Mouse (Mus musculus) olfactory bulb, adult 2 months (tissue): ENCODE measurements around the gene Epha6.

ENCODE experiments used
- CTCF ChIP-seq: fragments of 200-500 bp; IDR thresholded peaks from 2 replicates; pipeline ENCODE4 v1.5.1; 2012; ENCODE audit warnings: low read depth, mild to moderate bottlenecking, low read length, moderate library complexity; ENCODE audit not compliant: insufficient read depth
- POLR2A ChIP-seq: fragments of 200-500 bp; IDR thresholded peaks from 2 replicates; pipeline ENCODE4 v1.6.1; 2012; ENCODE audit warnings: mild to moderate bottlenecking, low read depth, low read length, moderate library complexity; ENCODE audit not compliant: insufficient read depth

GRCm38 (mm10) chr16:60283963-60284362, 321.4 kb downstream of the Epha6 start:
- no peak for TF ChIP-seq CTCF
- no peak for TF ChIP-seq POLR2A
